Mouse (Mus musculus): Measurements from ENCODE around the gene Creld2.
A peak's percentile ranks its signal among the peaks of the same experiment; 100 is the strongest.

DNA sequence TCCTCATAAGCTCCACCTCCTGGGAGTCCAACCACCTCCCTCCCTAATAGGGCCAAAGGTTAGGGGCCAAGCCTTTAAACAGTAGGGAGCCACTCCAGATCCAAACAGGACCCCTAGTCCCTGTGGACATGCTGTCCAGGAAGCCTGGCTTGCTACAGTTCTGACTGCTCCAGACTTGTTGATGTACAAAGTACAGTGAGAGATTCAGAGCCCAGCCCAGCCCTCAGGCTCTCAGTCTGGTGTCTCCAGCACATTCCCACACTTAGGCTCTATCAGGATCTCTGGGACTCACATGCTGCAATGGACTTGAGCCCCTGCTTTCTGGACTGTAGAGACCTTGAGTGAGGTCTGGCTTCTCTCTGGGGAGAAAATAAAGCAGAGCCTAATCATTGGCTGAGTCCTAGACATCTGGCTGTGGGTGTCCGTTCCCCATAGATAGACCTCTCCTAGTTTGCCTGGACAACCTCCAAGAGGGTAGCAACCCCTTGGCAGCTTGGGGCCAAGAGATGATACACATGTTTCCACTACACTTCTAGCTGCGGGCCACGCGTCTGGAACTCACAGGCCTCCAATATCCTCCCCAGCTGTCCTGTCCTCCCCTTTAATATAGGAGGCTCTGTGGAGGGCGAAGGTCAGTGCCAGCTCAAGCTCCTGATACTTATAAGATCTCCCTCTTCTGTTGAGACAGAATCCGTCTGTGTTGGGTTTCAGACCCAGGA lies 48.7 kb downstream of the Creld2 start:
- TF ChIP-seq CTCF (IDR thresholded peaks at IDR 0.05) (no peak), POLR2A (IDR thresholded peaks at IDR 0.05; ENCODE audit: insufficient read depth, low read depth, low read length) (peak; percentile 59), EP300 (IDR thresholded peaks at IDR 0.05; ENCODE audit: insufficient read depth, low read depth, low read length) (peak; percentile 93)
